Mouse (Mus musculus) stomach, postnatal 0 days (tissue): ENCODE results near the gene Mtrex. TPM values are rescaled to one million over a fixed set of nuclear protein-coding genes. Genes with fewer than 3 reads are reported as not detected.
A peak's percentile ranks its signal among the peaks of the same experiment; 100 is the strongest.

Experiments used
- ATAC-seq: fragments of 200-750 bp; cut with Nextera tagmentation; 2 replicates; pipeline ENCODE4 v1.8.0; 2017; ENCODE audit not compliant: low FRiP score, low TSS enrichment
- DNase-seq: peaks from one replicate; pipeline ENCODE4 v3.0.0-alpha.2; 2016; ENCODE audit warnings: low spot score
- H3K27ac ChIP-seq: fragments of 300-500 bp; sonication (generic); replicated peaks from 2 replicates; pipeline ENCODE4 v1.5.1; 2014; ENCODE audit warnings: mild to moderate bottlenecking, control low read depth
- H3K27me3 ChIP-seq: fragments of 300-500 bp; sonication (generic); 2 replicates; pipeline ENCODE4 v1.6.1; 2014; ENCODE audit warnings: low read length; ENCODE audit not compliant: control insufficient read depth, insufficient read depth
- H3K36me3 ChIP-seq: fragments of 300-500 bp; sonication (generic); 2 replicates; pipeline ENCODE4 v1.6.1; 2014; ENCODE audit warnings: low read length, mixed read lengths; ENCODE audit not compliant: control insufficient read depth, insufficient read depth
- H3K4me1 ChIP-seq: fragments of 300-500 bp; sonication (generic); replicated peaks from 2 replicates; pipeline ENCODE4 v1.6.1; 2014; ENCODE audit warnings: antibody characterized with exemption; ENCODE audit not compliant: control insufficient read depth, insufficient read depth
- H3K4me2 ChIP-seq: fragments of 300-500 bp; sonication (generic); replicated peaks from 2 replicates; pipeline ENCODE4 v1.6.1; 2014; ENCODE audit warnings: low read depth, mild to moderate bottlenecking, control low read depth, moderate library complexity
- H3K4me3 ChIP-seq: fragments of 300-500 bp; sonication (generic); 2 replicates; pipeline ENCODE4 v1.5.1; 2014; ENCODE audit warnings: low read depth, low read length, control low read depth
- H3K9ac ChIP-seq: fragments of 300-500 bp; sonication (generic); 2 replicates; pipeline ENCODE4 v1.6.1; 2014; ENCODE audit warnings: mild to moderate bottlenecking, low read length, control low read depth, mixed read lengths
- H3K9me3 ChIP-seq: fragments of 300-500 bp; sonication (generic); 2 replicates; pipeline ENCODE4 v1.6.1; 2016; ENCODE audit warnings: low read length; ENCODE audit not compliant: control insufficient read depth
- CTCF ChIP-seq: IDR thresholded peaks from 2 replicates; pipeline ENCODE4 v1.5.1; 2016; ENCODE audit warnings: antibody characterized with exemption, low read depth, mild to moderate bottlenecking, moderate library complexity
- EP300 ChIP-seq: optimal IDR thresholded peaks from 2 replicates; pipeline ENCODE3; 2016; ENCODE audit warnings: antibody characterized with exemption
- WGBS: fragments of 180-500 bp; shearing (Covaris S2); extraction: QIAGEN DNeasy Blood & Tissue Kit; methylation state at CpG from one replicate; pipeline ENCODE4 v1.1.7; 2014; 5-methylcytosine and 5-hydroxymethylcytosine counted together
- polyA plus RNA-seq: library from polyadenylated mRNA; unstranded; fragments of >200 nt; fragmentation: Nextera tagmentation; extraction: Ambion mirVana; gene quantifications from 2 replicates; pipeline ENCODE4 v1.2.1, GENCODE M21; 2015

Mtrex gene
- polyA plus RNA-seq, 1 experiment from 2014 or later = 21.5 TPM

- Histone ChIP-seq H3K36me3 (peaks cover 36% of the 10 kb centered on the region; the same call in 1 of the 2 replicates), H3K4me2 (no peak overlapping the region), H3K4me1 (no peaks in the 10 kb centered on the region), H3K9ac (no peak overlapping the region), H3K4me3 (no peak overlapping the region), H3K27me3 (no peaks in the 10 kb centered on the region), H3K27ac (no peak overlapping the region), H3K9me3 (no peaks in the 10 kb centered on the region)
- ATAC-seq (no peak), DNase-seq (no peak)
- TF ChIP-seq EP300 (no peak), CTCF (no peak)
- 86% methylated on average over 6 of the region's 6 CpGs for WGBS
Measured at GRCm38 (mm10) chr13:112945900-112946299, 18.7 kb upstream of the Mtrex start.

DNA sequence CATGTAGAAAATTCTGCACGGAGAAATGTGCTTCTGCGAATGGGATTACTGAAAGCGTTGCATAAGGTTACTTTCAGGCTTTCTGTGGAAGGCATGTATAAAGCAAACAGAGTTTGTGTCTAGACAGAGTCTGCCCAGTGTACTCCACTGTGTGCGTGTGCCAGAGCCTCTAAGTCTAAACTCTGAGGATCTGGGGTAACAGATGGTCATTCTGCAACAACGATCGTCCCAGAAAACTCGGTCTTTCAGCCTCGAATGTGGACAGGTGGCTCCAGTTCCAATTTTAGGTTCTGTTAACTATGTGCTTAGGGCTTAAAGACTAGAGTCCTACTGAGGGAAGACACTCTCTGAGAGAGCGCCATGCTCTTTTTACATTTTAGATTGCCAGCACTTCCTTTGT is 18.1 kb upstream of the Mtrex start:
- ATAC-seq (no peak), DNase-seq (no peak)
- Histone ChIP-seq H3K27me3 (no peaks in the 10 kb centered on the region), H3K9me3 (no peaks in the 10 kb centered on the region), H3K27ac (no peak overlapping the region), H3K4me1 (no peaks in the 10 kb centered on the region), H3K4me3 (no peak overlapping the region), H3K36me3 (peaks cover 36% of the 10 kb centered on the region; the same call in 1 of the 2 replicates), H3K9ac (no peak overlapping the region), H3K4me2 (no peak overlapping the region)
- TF ChIP-seq CTCF (no peak), EP300 (no peak)
- WGBS = 88% methylated on average over 9 of the region's 9 CpGs

GRCm38 (mm10) chr13:112941879-112942330 is 14.7 kb upstream of the Mtrex start:
- no peak overlapping the region for H3K9ac ChIP-seq
- ATAC-seq (no peak), DNase-seq (no peak)
- H3K4me2 ChIP-seq = no peak overlapping the region
- H3K27ac ChIP-seq = no peak overlapping the region
- H3K4me3 ChIP-seq = no peak overlapping the region
- TF ChIP-seq EP300 = no peak
- no peak for TF ChIP-seq CTCF
- 55% methylated on average over 15 of the region's 15 CpGs for WGBS
- H3K27me3 ChIP-seq = no peaks in the 10 kb centered on the region
- no peaks in the 10 kb centered on the region for H3K9me3 ChIP-seq
- no peaks in the 10 kb centered on the region for H3K4me1 ChIP-seq
- H3K36me3 ChIP-seq = peaks cover 22% of the 10 kb centered on the region

GRCm38 (mm10) chr13:112938130-112938529 is 10.9 kb upstream of the Mtrex start:
- TF ChIP-seq EP300 = no peak
- TF ChIP-seq CTCF = no peak
- 79% methylated on average over 8 of the region's 8 CpGs for WGBS
- H3K36me3 ChIP-seq = peaks cover 13% of the 10 kb centered on the region
- H3K9ac ChIP-seq = no peak overlapping the region
- H3K27me3 ChIP-seq = no peaks in the 10 kb centered on the region
- DNase-seq (no peak), ATAC-seq (no peak)
- H3K4me1 ChIP-seq = no peaks in the 10 kb centered on the region
- no peaks in the 10 kb centered on the region for H3K9me3 ChIP-seq
- H3K4me2 ChIP-seq = no peak overlapping the region
- no peak overlapping the region for H3K27ac ChIP-seq
- H3K4me3 ChIP-seq = no peak overlapping the region

DNA sequence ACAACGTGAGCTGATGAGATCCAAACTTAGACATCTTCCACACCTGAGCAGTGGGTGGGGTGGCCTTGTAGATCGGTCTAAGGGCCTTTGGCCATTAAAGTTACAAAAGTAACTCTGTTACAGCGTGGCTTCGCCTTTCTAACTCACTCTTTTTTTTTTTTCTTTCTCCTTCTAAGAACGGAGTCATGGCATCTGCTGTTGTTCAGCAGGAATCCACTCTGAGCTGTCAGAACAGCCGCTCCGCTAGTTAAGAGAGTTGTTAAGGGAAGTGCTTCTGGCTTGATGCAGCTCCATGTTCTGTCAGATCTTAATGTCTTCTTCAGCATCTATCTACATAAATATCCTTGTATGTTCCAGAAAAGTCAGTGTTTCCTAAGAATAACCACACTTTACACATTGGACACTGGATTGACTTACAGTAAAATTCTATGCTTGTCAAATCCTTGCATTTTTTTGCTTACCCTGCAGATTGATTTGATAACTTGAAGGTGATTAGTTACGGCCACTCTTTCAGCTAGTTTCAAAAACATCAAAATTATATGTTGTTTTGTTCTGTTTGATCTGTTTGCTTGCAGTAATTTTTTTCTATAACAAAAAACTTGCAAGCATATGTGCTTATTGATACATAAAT is 955 bp upstream of the Mtrex start:
- Histone ChIP-seq H3K27me3 (no peaks in the 10 kb centered on the region), H3K36me3 (peaks cover 2% of the 10 kb centered on the region; the same call in 1 of the 2 replicates), H3K4me1 (0 out of 2 replicates have a peak, but pooled peaks cover 3% of the 10 kb centered on the region), H3K9ac (peak overlapping the region; percentile 69), H3K27ac (peak overlapping the region; percentile 85), H3K4me2 (peak overlapping the region; percentile 62), H3K9me3 (no peaks in the 10 kb centered on the region), H3K4me3 (peak overlapping the region; percentile 70)
- TF ChIP-seq CTCF = no peak
- no peak for TF ChIP-seq EP300
- 4% methylated on average over 8 of the region's 8 CpGs for WGBS
- DNase-seq (no peak), ATAC-seq (no peak; the same call in 1 of the 2 replicates)

DNA sequence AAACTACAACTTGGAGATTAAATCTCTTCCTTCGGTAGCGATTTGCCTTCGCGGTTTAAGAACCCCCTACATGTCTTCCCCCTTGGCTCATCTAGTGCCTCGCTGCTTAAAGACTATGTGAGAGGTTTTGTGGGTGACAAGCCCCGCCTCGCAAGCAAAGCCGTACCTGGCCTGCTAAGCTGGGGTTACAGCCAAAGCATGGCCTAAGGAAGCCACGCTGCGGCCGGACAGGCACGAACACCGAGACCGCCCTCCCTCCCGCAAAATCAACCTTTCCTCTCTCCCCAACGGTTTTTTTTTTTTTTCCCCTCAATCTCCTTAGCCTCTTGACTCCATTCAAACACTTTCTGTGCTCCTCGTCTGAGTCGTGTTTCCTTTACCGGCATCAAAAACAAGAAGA is 402 bp downstream of the Mtrex start:
- DNase-seq (peak; percentile 57), ATAC-seq (no peak)
- Histone ChIP-seq H3K4me2 (peak overlapping the region; percentile 62), H3K27ac (peak overlapping the region; percentile 85), H3K4me3 (peak overlapping the region; percentile 70), H3K27me3 (no peaks in the 10 kb centered on the region), H3K9me3 (no peaks in the 10 kb centered on the region), H3K9ac (peak overlapping the region; percentile 76), H3K36me3 (no peaks in the 10 kb centered on the region), H3K4me1 (0 out of 2 replicates have a peak, but pooled peaks cover 3% of the 10 kb centered on the region)
- WGBS = under 1% methylated on average over 19 of the region's 19 CpGs
- TF ChIP-seq EP300 (no peak), CTCF (no peak)
